Mouse (Mus musculus) splenic B cell, adult 2 months (primary cell): ENCODE results near the gene Tubgcp6.

Source experiments
- DNase-seq: peaks from one replicate; pipeline ENCODE4 v3.0.0-alpha.2; 2011; ENCODE audit warnings: low read depth, low spot score
- H3K27me3 ChIP-seq: 2 replicates; pipeline ENCODE4 v1.6.1; 2012; ENCODE audit warnings: mild to moderate bottlenecking, low read length, moderate library complexity, mixed read lengths; ENCODE audit not compliant: control insufficient read depth, poor library complexity, insufficient read depth, severe bottlenecking
- H3K36me3 ChIP-seq: 2 replicates; pipeline ENCODE4 v1.6.1; 2012; ENCODE audit warnings: mild to moderate bottlenecking, low read length, moderate library complexity, mixed read lengths; ENCODE audit not compliant: control insufficient read depth, poor library complexity, insufficient read depth, severe bottlenecking

The Tubgcp6 gene

DNA sequence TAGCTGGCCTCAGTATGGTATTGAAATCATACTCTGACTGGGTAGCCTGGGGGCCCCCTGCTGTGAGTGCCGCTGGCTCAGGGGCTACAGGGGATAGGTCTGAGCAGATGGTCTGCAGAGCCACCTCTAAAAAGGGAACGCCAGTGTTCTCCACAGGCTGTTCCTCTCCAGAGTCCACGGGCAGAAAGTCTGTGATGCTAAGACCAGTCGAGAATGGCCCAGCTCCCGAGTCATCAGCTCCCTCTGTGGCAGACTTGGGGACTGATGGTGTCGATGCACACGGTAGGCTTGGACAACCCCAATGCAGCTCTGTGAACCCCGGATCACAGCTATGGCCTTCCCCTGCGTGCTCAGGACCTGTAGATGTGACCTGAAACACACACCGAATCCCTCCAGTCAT lies 19.0 kb downstream of the Tubgcp6 start:
- no peaks in the 10 kb centered on the region for H3K27me3 ChIP-seq
- H3K36me3 ChIP-seq, result peaks cover 9% of the 10 kb centered on the region; the same call in 1 of the 2 replicates
- no peak for DNase-seq

DNA sequence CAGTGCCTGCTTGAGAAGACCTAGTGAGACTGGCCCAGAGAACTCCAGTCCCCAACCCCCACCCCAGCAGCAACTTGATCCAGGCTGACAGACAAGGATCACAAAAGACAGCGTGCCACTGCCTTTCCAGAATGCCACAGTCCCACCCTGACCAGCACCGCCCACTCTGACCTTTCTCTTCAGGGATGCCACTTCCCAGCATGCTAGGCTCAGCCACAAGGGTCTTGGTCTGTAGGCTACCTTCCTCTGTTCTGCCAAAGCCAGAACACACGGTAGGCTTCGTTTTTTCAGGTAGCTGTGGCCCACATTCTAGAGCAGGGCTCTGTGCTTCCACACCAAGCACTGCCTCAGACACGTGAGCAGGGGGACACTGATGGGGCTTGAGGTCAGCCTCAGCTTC lies 20.3 kb downstream of the Tubgcp6 start:
- Histone ChIP-seq H3K36me3 (peaks cover 10% of the 10 kb centered on the region), H3K27me3 (no peaks in the 10 kb centered on the region)
- DNase-seq, result no peak

DNA sequence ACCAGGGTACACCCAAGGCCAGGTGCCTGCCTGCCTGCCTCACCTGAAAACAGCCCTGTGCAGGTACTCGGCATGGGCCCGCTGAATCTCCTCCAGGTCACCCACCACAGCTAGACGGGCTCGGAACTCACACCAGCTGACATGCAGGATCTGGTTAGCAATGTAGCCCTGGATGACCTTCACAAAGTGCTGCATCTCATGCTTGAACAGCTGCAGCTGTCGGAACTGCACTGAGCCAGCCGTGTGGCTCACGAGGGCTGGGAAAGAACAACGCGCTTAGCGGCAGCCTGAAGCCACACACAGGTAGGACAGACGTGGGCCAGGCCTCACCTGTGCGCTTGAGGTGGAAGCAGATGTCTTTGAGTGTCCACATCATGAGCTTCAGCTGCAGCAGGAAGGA lies 22.1 kb downstream of the Tubgcp6 start:
- H3K27me3 ChIP-seq, result no peaks in the 10 kb centered on the region
- DNase-seq, result no peak
- peaks cover 12% of the 10 kb centered on the region for H3K36me3 ChIP-seq

DNA sequence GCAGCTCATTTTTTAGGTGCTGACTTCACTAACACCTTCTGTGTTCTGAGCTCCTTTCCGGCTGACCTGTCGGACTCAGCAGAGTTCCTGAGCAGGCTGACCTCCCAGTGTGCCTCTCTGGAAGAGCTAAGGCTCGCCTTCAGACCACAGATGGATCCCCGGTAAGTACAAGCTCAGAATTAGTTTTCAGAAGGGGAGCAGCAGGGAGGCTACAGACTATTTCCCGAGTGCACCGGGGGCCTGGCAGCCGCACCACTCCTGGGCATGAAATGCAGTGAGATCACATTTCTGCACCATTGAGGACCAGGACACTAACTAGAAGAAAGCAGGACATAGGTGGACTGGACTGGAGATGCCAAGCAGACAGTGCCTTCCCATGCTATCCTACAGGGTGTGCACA lies 24.3 kb downstream of the Tubgcp6 start:
- no peaks in the 10 kb centered on the region for H3K27me3 ChIP-seq
- no peak for DNase-seq
- H3K36me3 ChIP-seq, result peaks cover 14% of the 10 kb centered on the region

DNA sequence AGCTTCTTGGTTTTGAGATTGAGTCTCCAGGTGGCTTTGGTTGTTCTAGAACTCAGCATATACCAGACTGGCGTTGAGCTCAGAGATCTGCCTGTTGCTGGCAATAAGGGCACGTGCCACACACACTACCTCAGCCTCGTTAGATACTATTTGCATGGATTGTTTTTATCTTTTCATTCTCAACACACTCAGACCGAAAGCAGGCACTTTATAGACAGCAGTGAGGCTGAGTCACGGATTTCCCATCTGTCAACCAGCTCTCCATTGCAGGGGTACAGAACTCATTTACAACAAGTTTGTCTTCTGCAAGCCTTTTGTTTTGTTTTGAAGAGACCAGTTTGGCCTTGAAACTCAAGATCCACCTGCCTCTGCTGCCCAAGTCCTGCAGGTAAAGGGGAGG lies 25.5 kb downstream of the Tubgcp6 start:
- Histone ChIP-seq H3K36me3 (peaks cover 14% of the 10 kb centered on the region), H3K27me3 (no peaks in the 10 kb centered on the region)
- DNase-seq, result no peak

DNA sequence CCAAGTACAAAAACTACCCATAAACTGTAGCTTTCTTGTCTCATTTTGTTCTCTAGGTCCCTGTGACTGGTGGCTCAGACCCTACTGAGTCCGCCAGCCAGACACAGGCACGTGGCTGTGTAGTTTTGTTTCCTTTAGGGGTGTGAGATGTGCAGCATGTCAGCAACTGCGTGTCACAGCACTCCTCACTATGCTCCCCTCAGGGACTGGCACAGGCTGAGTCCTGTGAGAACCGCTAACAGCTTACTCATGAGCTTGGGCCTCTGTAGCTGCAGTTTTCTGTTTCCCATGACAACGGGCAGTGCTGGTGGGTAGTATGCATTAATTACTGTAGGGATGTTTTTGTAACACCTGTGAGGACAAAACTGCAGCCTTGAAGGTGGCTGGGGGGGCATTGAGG lies 30.7 kb downstream of the Tubgcp6 start:
- no peaks in the 10 kb centered on the region for H3K27me3 ChIP-seq
- no peak for DNase-seq

DNA sequence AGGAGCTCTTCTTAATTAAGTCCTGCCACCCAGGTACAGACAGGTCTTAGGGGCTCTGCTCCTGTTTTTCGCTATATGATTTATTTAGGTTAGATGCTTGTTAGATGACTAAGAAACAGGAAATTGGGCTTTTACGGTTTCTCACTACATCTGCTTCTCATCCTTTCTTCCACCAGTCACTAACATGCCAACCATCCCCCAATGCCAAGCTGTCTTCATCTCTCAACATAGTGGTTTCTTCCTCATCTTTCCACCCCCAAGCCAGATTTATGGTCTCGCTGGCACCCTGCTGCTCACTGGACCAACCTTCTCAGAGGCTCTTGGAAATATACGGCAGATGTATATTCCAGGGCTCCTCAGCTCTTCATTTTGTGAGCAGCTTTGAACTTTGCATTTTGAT lies 32.2 kb downstream of the Tubgcp6 start:
- no peak for DNase-seq
- peaks cover 7% of the 10 kb centered on the region for H3K36me3 ChIP-seq
- no peaks in the 10 kb centered on the region for H3K27me3 ChIP-seq

More for the DNA sequence above, 30.7 kb downstream of the Tubgcp6 start:
- peaks cover 9% of the 10 kb centered on the region for H3K36me3 ChIP-seq

DNA sequence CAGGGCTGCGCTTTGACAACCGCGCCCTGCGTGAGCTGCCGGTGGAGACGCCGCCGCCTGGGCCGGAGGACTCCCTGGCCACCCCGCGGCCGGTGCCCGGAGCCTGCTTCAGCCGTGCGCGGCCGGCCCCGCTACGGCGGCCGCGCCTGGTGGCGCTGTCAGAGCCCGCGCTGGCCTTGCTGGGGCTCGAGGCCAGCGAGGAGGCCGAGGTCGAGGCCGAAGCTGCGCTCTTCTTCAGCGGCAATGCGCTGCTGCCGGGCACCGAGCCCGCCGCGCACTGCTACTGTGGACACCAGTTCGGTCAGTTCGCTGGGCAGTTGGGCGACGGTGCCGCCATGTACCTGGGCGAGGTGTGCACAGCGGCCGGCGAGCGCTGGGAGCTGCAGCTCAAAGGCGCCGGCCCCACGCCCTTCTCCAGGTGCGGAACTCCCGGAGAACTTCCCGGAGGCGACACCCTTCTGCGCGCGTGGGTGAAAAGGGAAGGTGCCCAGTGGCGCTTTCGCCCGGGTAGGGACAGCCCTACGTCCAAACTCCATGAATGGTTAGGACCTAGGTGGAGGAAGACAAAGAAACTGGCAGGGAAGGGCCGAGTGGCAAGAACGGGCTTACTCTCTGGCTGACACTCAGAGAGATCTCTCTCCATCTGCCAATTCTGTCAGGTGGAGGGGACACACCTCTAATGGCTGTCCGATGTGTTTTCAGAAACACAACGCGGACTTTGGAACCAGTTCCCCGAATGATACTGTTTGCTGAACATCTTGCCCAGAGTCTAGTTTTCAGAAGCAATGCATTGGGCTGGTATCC lies 33.5 kb downstream of the Tubgcp6 start:
- no peak for DNase-seq

DNA sequence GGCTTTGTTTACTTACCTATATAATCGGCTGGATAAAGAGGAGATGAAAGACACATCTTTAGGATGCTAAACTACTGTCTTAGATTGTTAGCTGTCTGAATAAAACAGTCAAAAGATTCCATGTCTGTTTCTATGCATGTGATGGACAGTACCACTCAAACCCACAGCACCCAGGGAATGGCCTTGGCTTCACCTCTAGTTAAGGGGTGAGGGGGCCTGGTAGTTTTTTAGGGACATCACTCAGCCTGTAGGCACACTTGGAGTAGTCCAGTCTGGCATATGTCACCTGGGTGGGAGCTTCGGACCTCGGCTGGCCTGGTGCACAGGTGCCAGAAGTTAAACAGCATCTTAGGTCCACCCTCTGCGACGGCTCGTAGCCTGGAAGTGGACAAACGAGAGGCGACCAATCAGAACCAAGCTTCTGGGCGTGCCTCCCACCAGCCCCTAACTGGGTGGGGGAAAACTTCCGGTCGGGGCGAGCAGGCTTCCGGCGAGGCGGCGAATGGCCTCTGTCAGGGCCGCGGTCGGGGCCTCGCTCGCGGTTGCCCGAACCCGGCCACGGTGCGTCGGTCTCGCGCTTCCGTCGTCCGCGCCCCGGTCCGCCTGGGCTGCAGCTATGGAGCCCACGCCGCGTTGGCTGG lies 34.2 kb downstream of the Tubgcp6 start, which contains the start of gene Selenoo:
Gene Selenoo, plus strand, starts transcription at position 478 of the 641 bp plus-strand sequence.
- Histone ChIP-seq H3K27me3 (no peaks in the 10 kb centered on the region), H3K36me3 (peaks cover 3% of the 10 kb centered on the region; the same call in 1 of the 2 replicates)
- DNase-seq, result peak; percentile 84

More for the DNA sequence above, 33.5 kb downstream of the Tubgcp6 start:
- H3K27me3 ChIP-seq, result no peaks in the 10 kb centered on the region
- H3K36me3 ChIP-seq, result peaks cover 4% of the 10 kb centered on the region

DNA sequence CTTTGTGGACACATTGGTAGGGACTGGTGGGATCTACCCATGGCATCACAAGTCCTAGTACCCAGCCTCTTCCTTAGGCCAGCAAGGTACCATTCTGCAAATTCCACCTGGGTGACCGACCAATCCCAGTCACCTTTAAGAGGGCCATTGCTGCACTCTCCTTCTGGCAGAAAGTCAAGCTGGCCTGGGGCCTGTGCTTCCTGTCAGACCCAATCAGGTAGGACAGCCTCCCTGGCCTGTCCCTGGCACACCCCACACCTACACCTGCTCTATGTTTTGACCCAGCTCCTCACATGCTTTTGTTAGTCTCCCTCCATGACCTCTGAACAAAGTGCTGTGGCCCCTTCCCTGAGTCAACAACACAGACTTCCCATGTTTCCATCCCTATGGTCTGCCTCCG lies 38.1 kb downstream of the Tubgcp6 start:
- Histone ChIP-seq H3K36me3 (peaks cover 10% of the 10 kb centered on the region), H3K27me3 (no peaks in the 10 kb centered on the region)
- DNase-seq, result no peak

DNA sequence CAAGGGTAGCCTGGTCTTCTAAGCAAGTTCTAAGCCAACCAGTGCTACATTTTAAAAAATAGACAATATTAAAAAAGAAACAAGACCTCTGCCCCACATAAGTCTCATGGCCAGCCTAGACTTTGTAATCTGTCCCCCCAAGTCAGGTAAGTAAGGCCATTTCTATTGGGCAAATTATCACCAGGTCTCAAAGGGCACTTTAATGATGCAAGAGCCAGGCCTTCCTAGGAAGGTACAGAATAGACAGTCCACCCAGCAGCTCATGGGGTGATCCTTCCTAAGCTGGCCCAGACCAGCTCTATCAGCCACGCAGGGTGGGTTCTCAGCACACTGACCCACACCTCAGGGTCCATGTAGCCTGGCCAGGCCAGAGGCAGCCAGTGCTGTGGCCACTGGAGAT lies 39.0 kb downstream of the Tubgcp6 start:
- H3K36me3 ChIP-seq, result peaks cover 11% of the 10 kb centered on the region
- no peak for DNase-seq
- H3K27me3 ChIP-seq, result no peaks in the 10 kb centered on the region

DNA sequence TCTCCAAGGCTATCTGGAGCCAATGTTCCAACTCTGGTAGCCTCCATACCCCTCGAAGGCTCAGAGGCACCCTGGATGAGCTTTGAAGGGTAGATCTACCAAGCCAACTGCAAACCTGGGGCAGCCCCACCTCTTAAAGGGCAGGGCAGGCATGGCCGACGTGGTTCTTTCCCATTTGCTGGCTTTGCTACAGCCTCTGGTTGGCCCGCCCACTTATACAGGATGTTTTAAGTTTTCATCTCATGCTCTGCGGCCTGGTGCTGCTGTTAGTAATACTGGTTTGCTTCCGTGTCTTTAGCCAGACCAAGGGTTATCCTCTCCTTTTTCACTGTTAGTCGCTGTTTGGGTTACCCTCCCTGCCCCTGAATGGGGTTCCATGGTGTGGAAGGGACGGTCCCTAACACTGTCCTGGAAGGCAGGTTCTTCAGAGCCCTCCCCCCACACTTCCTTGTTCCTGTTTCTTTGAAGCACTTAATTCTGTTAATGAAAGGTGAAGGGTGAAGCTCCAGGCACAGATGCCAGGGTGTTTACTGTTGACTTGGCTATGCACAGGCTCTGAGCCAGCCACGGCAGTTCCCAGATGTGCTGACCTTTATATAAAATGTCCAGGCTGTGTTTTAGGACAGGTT lies 44.6 kb downstream of the Tubgcp6 start:
- peak; percentile 85 for DNase-seq

DNA sequence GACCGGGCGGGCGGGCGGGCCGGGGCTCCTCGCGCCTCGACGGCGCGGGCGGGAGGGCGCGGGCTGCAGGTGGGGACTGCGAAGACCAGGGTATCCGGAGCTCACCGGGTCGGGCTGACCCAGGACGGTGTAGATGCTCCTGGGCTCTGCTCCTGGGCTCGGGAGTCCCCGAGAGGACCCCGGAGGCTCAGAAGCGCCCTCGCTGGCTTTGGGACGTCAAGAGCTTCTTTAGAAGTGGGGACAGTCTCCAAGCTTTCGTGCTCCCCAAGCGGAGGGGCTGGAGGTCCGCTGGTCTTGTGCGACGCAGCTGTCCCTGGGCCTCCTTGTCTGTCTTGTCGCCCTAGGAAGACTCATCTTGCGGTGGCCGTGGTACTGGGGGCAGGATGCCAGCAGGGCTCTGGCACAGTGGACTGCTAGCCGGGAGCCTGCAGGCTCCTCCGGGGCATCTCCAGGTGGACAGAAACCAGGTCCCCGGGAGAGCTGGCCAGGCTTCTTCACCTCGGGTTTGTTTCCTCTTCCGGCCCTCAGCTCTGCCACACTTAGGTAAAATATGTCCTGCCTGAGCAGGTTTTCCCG lies 46.7 kb downstream of the Tubgcp6 start:
- H3K36me3 ChIP-seq, result peaks cover 2% of the 10 kb centered on the region; the same call in 1 of the 2 replicates
- no peaks in the 10 kb centered on the region for H3K27me3 ChIP-seq
- peak; percentile 31 for DNase-seq

More for the DNA sequence above, 44.6 kb downstream of the Tubgcp6 start:
- Histone ChIP-seq H3K27me3 (no peaks in the 10 kb centered on the region), H3K36me3 (peaks cover 5% of the 10 kb centered on the region)

DNA sequence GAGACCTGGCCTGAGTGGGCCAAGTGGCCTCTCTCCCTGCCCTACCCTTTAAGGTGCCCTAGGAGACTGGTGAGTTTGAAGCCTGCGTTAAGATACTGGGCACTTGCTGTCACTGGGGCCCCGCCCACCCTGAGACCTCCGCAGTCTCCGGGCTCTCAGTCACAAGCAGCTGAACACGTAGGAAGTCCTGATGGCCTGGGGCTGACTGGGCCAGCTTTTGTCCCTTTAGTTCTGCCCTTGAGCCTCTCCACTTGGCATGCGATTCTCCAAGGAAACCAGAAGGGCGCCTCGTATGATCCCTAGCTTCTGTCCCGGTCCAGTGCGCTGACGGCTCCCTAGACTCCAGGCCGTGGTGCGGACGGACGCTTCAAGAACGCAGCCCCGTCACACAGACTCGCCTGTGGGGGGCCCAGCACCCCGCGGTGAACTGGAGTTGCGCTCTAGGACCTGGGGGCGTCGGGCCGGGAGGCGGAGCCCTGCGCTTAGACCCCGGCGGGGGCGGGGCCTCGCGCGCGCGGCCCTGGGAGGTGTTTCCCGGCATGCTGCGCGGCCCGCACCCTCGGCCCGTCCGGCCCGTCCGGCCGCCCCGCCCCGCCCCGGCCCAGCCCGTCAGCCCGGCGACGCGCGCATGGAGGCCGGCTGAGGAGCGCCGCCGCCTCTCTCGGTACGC lies 47.3 kb downstream of the Tubgcp6 start:
- peak; percentile 90 for DNase-seq
- H3K36me3 ChIP-seq, result peaks cover 2% of the 10 kb centered on the region; the same call in 1 of the 2 replicates
- H3K27me3 ChIP-seq, result no peaks in the 10 kb centered on the region
